Mouse (Mus musculus) lung, postnatal 0 days (tissue): Measurements from ENCODE around the gene Gga1.

Experiments
- CTCF ChIP-seq: IDR thresholded peaks from 2 replicates; pipeline ENCODE4 v1.5.1; 2016; ENCODE audit warnings: antibody characterized with exemption, mild to moderate bottlenecking
- EP300 ChIP-seq: IDR thresholded peaks from 2 replicates; pipeline ENCODE4 v1.6.1; 2016; ENCODE audit warnings: antibody characterized with exemption, mild to moderate bottlenecking, control low read depth

- TF ChIP-seq CTCF (no peak), EP300 (no peak)
Observed at GRCm38 (mm10) chr15:78839744-78840143, 37.2 kb upstream of the Gga1 start.
